Mouse (Mus musculus): Measurements from ENCODE around the gene Gm572. TPM values are rescaled to one million over a fixed set of nuclear protein-coding genes. Genes with fewer than 3 reads are reported as not detected.
A peak's percentile ranks its signal among the peaks of the same experiment; 100 is the strongest.

Gene Gm572
- polyA plus RNA-seq, 2 experiments, result 0.11 TPM; not detected in 1

DNA sequence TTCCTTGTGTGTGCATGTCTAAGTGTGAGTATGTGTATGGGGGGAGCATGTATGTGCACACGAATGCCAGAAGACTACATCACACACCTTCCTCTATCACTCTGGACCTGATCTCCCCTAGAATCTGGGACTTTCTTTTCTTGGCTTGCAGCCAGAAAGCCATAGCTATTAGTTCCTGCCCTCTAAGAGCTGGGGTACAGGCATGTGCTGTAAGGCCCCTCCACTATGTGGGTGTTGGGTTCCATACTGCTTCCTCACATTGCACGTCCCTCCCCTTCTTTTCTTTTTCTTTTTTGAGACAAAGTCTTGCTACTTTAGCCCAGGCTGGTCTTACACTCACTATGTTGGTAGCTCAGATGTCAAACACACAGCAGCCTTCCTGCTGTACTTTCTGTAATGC lies 7.8 kb upstream of the Gm572 start:
- no peak overlapping the region for H3K4me2 ChIP-seq (replicated peaks; ENCODE audit: low read depth, low read length, severe bottlenecking)
- no peak overlapping the region for H3K27ac ChIP-seq (replicated peaks; ENCODE audit: low read depth, low read length)
- H3K9ac ChIP-seq (ENCODE audit: low read depth, low read length, severe bottlenecking), result no peak overlapping the region
- H3K4me1 ChIP-seq (ENCODE audit: control insufficient read depth, insufficient read depth, low read length), result no peaks in the 10 kb centered on the region
- no peaks in the 10 kb centered on the region for H3K36me3 ChIP-seq (ENCODE audit: control insufficient read depth, insufficient read depth, low read length)
- 78% methylated on average over 2 of the region's 2 CpGs for WGBS
- TF ChIP-seq POLR2A (IDR thresholded peaks at IDR 0.05; ENCODE audit: borderline replicate concordance, extremely low read depth, insufficient read depth, insufficient read length), result no peak
- ATAC-seq (ENCODE audit: low FRiP score, low read depth), result no peak
- no peaks in the 10 kb centered on the region for H3K9me3 ChIP-seq (ENCODE audit: control insufficient read depth, low read length)
- DNase-seq (ENCODE audit: low spot score), result no peak
- H3K27me3 ChIP-seq (ENCODE audit: control insufficient read depth, insufficient read depth, low read length), result no peaks in the 10 kb centered on the region
- H3K4me3 ChIP-seq (replicated peaks; ENCODE audit: low read length), result no peak overlapping the region

DNA sequence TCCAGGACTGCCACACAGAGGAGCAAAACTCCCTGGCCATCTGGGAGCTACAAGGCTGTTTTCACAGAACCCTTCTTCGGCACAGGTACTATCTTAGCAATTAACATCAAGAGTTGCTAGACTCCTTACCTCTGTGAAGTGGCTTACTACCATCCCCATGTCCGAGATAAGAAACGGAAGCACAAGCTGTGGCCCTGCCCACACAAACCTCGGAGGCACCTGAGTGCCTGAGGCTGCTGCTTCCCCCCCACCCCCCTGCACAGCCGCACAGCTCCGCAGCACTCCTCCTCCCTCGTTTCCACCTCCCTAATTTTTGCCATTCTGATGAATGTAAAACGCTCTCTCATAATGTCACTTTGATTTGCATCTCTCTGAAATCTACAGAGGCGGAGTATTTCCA lies 4.8 kb upstream of the Gm572 start:
- ATAC-seq (ENCODE audit: low FRiP score, low read depth) (no peak), DNase-seq (ENCODE audit: low spot score) (no peak)
- WGBS, result 50% methylated on average over 9 of the region's 9 CpGs

GRCm38 (mm10) chr4:148639455-148639854 lies 3.7 kb upstream of the Gm572 start:
- H3K27me3 ChIP-seq (ENCODE audit: control insufficient read depth, insufficient read depth, low read length), result no peaks in the 10 kb centered on the region
- DNase-seq (ENCODE audit: low spot score), result no peak
- H3K4me3 ChIP-seq (replicated peaks; ENCODE audit: low read length), result no peak overlapping the region
- no peaks in the 10 kb centered on the region for H3K36me3 ChIP-seq (ENCODE audit: control insufficient read depth, insufficient read depth, low read length)
- H3K9me3 ChIP-seq (ENCODE audit: control insufficient read depth, low read length), result no peaks in the 10 kb centered on the region
- no peak overlapping the region for H3K27ac ChIP-seq (replicated peaks; ENCODE audit: low read depth, low read length)
- TF ChIP-seq POLR2A (IDR thresholded peaks at IDR 0.05; ENCODE audit: borderline replicate concordance, extremely low read depth, insufficient read depth, insufficient read length), result no peak
- H3K4me1 ChIP-seq (ENCODE audit: control insufficient read depth, insufficient read depth, low read length), result peaks cover 9% of the 10 kb centered on the region; the same call in 1 of the 2 replicates
- H3K9ac ChIP-seq (ENCODE audit: low read depth, low read length, severe bottlenecking), result no peak overlapping the region
- no peak overlapping the region for H3K4me2 ChIP-seq (replicated peaks; ENCODE audit: low read depth, low read length, severe bottlenecking)
- WGBS, result 83% methylated on average over 2 of the region's 2 CpGs
- no peak for ATAC-seq (ENCODE audit: low FRiP score, low read depth)

More for the DNA sequence above, 4.8 kb upstream of the Gm572 start:
- TF ChIP-seq POLR2A (IDR thresholded peaks at IDR 0.05; ENCODE audit: borderline replicate concordance, extremely low read depth, insufficient read depth, insufficient read length), result no peak
- Histone ChIP-seq H3K9me3 (ENCODE audit: control insufficient read depth, low read length) (no peaks in the 10 kb centered on the region), H3K36me3 (ENCODE audit: control insufficient read depth, insufficient read depth, low read length) (no peaks in the 10 kb centered on the region), H3K27me3 (ENCODE audit: control insufficient read depth, insufficient read depth, low read length) (no peaks in the 10 kb centered on the region), H3K27ac (replicated peaks; ENCODE audit: low read depth, low read length) (no peak overlapping the region), H3K4me1 (ENCODE audit: control insufficient read depth, insufficient read depth, low read length) (no peaks in the 10 kb centered on the region), H3K4me2 (replicated peaks; ENCODE audit: low read depth, low read length, severe bottlenecking) (no peak overlapping the region), H3K9ac (ENCODE audit: low read depth, low read length, severe bottlenecking) (no peak overlapping the region), H3K4me3 (replicated peaks; ENCODE audit: low read length) (no peak overlapping the region)

GRCm38 (mm10) chr4:148641121-148641520 lies 2.0 kb upstream of the Gm572 start:
- Histone ChIP-seq H3K27me3 (ENCODE audit: control insufficient read depth, insufficient read depth, low read length) (no peaks in the 10 kb centered on the region), H3K4me1 (ENCODE audit: control insufficient read depth, insufficient read depth, low read length) (peaks cover 9% of the 10 kb centered on the region; the same call in 1 of the 2 replicates), H3K9ac (ENCODE audit: low read depth, low read length, severe bottlenecking) (no peak overlapping the region), H3K36me3 (ENCODE audit: control insufficient read depth, insufficient read depth, low read length) (no peaks in the 10 kb centered on the region), H3K27ac (replicated peaks; ENCODE audit: low read depth, low read length) (no peak overlapping the region), H3K4me3 (replicated peaks; ENCODE audit: low read length) (no peak overlapping the region), H3K4me2 (replicated peaks; ENCODE audit: low read depth, low read length, severe bottlenecking) (no peak overlapping the region), H3K9me3 (ENCODE audit: control insufficient read depth, low read length) (no peaks in the 10 kb centered on the region)
- ATAC-seq (ENCODE audit: low FRiP score, low read depth) (no peak), DNase-seq (ENCODE audit: low spot score) (no peak)
- TF ChIP-seq POLR2A (IDR thresholded peaks at IDR 0.05; ENCODE audit: borderline replicate concordance, extremely low read depth, insufficient read depth, insufficient read length), result no peak
- 65% methylated on average over 5 of the region's 5 CpGs for WGBS

- Histone ChIP-seq H3K9ac (ENCODE audit: low read depth, low read length, severe bottlenecking) (no peak overlapping the region), H3K4me3 (replicated peaks; ENCODE audit: low read length) (no peak overlapping the region; the same call in 1 of the 2 replicates), H3K27ac (replicated peaks; ENCODE audit: low read depth, low read length) (no peak overlapping the region), H3K4me2 (replicated peaks; ENCODE audit: low read depth, low read length, severe bottlenecking) (peak overlapping the region; percentile 35; the same call in 1 of the 2 replicates), H3K36me3 (ENCODE audit: control insufficient read depth, insufficient read depth, low read length) (no peaks in the 10 kb centered on the region), H3K4me1 (ENCODE audit: control insufficient read depth, insufficient read depth, low read length) (peaks cover 9% of the 10 kb centered on the region; the same call in 1 of the 2 replicates), H3K27me3 (ENCODE audit: control insufficient read depth, insufficient read depth, low read length) (no peaks in the 10 kb centered on the region), H3K9me3 (ENCODE audit: control insufficient read depth, low read length) (no peaks in the 10 kb centered on the region)
- no peak for DNase-seq (ENCODE audit: low spot score)
- WGBS, result 9% methylated on average over 9 of the region's 9 CpGs
- no peak for TF ChIP-seq POLR2A (IDR thresholded peaks at IDR 0.05; ENCODE audit: borderline replicate concordance, extremely low read depth, insufficient read depth, insufficient read length)
- ATAC-seq (ENCODE audit: low FRiP score, low read depth), result peak; percentile 42; the same call in 1 of the 2 replicates
Measured at GRCm38 (mm10) chr4:148644157-148644511, 1.0 kb downstream of the Gm572 start.

GRCm38 (mm10) chr4:148644926-148645325 lies 1.8 kb downstream of the Gm572 start:
- Histone ChIP-seq H3K4me2 (replicated peaks; ENCODE audit: low read depth, low read length, severe bottlenecking) (no peak overlapping the region), H3K4me3 (replicated peaks; ENCODE audit: low read length) (no peak overlapping the region), H3K9me3 (ENCODE audit: control insufficient read depth, low read length) (no peaks in the 10 kb centered on the region), H3K36me3 (ENCODE audit: control insufficient read depth, insufficient read depth, low read length) (no peaks in the 10 kb centered on the region), H3K4me1 (ENCODE audit: control insufficient read depth, insufficient read depth, low read length) (peaks cover 9% of the 10 kb centered on the region; the same call in 1 of the 2 replicates), H3K27me3 (ENCODE audit: control insufficient read depth, insufficient read depth, low read length) (no peaks in the 10 kb centered on the region), H3K9ac (ENCODE audit: low read depth, low read length, severe bottlenecking) (no peak overlapping the region), H3K27ac (replicated peaks; ENCODE audit: low read depth, low read length) (no peak overlapping the region)
- DNase-seq (ENCODE audit: low spot score) (no peak), ATAC-seq (ENCODE audit: low FRiP score, low read depth) (no peak)
- TF ChIP-seq POLR2A (IDR thresholded peaks at IDR 0.05; ENCODE audit: borderline replicate concordance, extremely low read depth, insufficient read depth, insufficient read length), result no peak
- WGBS, result 89% methylated on average over 6 of the region's 6 CpGs
